Mouse (Mus musculus): ENCODE results near the gene Gm20388.
"Not testable (repeated sequence)": the region's sequence is repeated elsewhere in the genome, so short reads cannot be mapped to it uniquely, and the experiment has no call there.

Gm20388 gene

GRCm38 (mm10) chr8:123233760-123234159 is 3323.1 kb downstream of the Gm20388 start:
- DNase-seq (ENCODE audit: low spot score), result no peak

DNA sequence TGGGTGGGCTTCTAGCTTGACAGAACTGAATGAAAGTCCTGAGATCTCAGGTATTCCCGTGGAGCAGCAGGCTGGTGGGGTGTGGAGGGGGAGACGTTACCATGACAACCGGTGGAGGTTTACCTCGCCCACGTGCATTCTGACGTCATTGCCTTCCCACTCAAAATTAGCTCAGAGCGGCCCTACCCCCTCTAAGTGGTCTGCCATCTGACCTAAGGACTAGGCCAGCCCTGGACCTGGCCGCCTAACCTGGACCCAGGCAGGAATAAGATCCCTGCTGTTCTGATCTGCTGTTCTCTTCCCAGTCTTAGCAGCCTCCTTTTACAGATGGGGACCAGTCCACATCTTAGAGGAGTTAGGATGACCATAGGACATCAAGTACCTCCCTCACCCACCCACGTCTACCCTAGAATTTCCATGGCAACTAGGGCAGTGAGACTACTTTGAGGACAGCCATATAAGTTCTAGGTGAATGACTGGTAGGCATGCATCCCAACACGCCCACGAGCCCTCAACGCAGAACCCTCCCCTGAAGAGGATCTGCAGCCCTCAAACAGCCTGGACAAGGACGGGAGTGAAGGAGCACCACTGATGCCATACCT is 3324.4 kb downstream of the Gm20388 start:
- DNase-seq (ENCODE audit: low spot score), result no peak

DNA sequence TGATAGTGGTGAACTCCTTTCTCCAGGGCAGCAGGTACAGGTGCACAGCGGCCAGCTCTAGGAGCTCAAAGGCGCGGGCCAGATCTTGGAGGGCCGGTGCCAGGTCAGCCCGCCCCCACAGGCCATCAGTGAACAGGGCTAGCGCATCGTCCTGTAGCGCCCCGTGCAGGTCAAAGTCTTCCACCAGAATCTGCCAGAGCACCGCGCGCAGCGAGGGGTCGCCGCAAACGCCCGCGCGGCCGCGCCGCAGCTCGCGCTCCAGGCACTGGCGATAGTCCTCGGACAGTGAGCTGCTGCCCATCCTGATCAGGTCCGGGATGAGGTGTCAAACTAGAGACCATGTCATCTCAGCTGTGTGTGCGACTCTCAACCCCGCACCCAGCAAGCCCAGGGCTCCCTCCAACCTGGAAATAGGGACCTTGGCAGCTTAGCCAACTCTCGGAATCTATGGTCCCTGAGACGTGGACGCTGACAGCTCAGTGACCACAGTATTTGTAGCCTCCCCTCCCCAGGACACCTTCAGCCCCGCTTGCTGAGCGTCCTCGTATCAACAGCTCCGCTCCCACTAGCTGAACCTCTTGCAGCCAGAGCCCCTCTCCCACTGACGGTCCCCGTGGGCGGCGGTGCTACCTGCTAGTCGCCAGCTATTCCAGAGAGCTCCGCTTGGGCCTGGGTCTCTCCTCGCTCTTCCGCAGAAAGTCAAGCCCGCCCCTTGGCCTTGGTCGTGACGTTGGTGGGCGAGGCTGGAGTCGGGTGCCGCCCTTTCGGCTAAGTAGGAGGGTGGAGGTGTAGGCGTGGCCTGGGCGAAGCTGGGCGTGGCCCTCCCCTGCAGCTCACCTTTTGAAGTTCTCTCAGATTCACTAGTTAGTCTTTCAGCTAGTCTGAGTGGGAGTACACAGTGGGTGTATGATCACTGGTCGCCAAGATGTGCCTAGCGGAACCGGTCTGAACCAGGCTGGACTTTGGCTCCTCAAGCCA is 3325.2 kb downstream of the Gm20388 start, which contains the start of gene Spata2l:
Spata2l (minus strand) TSS at position 714 of the 978 bp plus-strand sequence.
- peak; percentile 80 for DNase-seq (ENCODE audit: low spot score)

GRCm38 (mm10) chr8:123239398-123239797 is 3328.8 kb downstream of the Gm20388 start:
- no peak for DNase-seq (ENCODE audit: low spot score)

DNA sequence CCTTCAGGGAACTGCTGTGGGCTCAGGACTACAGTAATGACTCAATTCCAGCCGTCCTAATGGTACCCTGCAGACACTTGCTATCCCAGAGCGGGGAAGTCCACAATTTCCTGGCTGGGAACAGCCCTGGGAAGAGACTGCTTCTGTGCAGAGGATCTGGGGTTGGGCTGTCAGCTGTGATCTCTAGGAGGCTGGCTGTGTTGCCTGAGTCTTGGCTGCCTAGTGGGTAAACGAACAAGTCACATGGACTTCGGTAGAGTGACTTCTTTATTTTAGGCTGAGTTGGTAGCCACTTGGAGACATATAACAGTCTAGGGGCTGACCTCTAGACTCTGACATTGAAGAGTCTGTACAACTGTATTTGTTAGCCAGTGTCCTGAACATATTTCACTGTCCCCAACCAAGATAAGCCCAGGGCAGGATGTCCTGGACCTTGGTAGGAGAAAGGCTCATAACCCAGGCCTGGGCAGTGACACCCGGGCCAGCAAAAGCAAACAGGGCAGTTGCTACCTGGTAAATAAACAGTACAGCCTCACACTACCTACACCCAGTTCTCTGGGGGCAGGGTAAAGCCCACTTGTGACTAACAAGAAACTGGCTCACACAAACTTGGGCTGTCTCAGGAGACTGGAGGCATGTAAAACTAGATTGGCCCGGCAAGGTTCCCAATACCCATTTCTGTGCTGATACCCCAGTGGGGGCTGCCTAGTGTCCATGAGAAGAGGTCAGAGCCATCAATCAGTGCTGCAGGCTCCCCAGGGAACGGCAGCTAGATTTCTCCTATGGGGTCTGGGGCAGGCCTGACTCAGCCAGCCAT is 3331.7 kb downstream of the Gm20388 start:
- DNase-seq (ENCODE audit: low spot score), result no peak

DNA sequence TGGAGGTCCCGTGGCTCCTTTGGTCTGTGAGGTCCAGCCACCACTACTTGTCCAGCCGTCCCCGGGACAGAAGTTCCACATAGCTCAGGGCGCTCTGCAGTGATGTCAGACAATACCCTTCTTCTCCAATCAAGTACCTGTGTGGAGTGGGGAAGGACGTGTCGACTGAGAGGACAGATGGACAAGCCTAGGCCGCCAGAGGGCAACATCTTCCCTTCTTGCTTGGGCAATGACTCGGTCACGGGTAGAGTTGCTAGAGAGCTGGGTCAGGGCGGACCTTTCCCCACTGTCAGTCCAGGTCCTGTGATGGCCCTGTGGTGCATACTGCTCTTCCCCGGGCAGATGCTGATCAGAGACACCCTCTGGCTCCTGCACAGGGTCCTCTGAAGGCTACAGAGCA is 3332.4 kb downstream of the Gm20388 start:
- no peak for DNase-seq (ENCODE audit: low spot score)

DNA sequence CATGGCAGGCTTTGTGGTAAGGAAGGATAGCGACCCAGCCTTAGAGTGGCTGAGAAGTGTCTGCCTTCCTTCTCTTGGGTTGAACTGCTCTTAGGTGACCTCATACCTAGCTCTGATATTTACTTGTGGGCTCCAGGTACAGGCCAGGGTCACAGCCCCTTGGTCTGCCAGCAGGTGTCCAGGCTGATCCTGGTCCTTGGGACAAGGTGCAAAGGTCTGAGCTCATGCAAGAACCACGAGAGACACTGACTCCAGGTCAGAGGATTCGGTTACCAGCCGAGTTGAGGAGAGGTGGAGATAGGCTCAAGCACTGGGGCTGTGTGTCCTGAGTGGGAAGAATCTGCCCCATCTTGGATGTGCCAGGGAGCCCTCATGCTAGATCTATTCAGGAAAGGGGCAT is 3333.7 kb downstream of the Gm20388 start:
- DNase-seq (ENCODE audit: low spot score), result no peak

- DNase-seq (ENCODE audit: low spot score), result no peak
Observed at GRCm38 (mm10) chr8:123245543-123245942, 3334.9 kb downstream of the Gm20388 start.

DNA sequence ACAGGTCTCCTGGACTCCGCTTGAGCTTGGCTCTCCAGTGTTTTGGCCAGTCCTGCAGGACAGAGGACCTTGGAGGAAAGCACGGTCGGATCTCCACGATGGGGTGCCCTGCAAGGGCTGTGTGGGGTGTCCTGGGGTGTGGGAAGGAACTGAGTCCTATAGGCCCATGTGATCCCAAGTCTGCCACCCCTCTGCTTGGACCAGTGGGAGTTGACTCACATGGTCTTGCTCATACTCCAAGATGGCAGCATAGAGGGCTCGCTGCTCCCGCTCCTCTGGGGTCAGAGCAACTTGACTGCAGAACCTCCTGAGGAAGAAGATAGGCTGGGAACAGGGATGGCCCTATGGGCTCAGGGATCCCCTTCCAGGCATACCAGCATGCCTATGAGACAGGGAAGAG is 3337.1 kb downstream of the Gm20388 start:
- DNase-seq (ENCODE audit: low spot score), result no peak

DNA sequence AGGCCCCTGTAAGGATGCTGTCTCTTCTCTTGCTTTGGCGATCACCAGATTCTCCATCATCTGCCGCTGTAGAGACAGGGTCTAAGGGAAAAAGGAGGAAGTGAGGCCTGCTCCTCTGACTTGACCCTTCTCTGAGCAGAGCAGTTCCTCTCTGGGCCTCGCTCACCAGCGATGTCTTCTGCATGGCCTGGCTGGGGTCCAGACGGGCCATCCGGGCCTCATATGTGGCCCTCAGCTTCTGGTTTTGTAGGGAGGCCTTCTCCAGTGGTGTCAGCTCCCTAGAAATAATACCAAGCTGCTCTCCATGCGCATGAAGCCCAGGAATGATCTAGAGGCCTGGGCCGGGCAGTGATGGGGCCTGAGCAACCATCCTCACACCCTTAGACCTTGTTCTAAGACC is 3338.0 kb downstream of the Gm20388 start:
- DNase-seq (ENCODE audit: low spot score), result no peak

- DNase-seq (ENCODE audit: low spot score), result no peak
Observed at GRCm38 (mm10) chr8:123250940-123251339, 3340.3 kb downstream of the Gm20388 start.

DNA sequence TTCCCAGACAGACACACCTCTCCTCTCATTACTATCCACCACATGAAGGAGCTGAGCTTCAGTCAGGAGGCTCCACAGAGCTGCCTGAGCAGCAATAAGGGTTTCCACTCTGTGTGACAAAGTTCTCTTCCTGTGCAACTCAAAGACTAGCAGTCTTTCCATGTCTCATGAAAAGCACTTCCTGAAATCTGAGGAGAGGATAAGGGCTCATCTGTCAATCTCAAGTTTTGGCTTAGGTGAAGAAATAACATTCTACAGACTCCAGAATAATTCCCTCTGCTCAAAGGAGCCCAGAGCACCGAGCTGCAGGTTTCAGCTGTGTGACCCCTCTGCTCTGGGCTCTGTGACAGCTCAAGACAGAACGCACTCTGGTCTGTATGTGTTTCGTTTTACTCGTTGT is 3342.3 kb downstream of the Gm20388 start:
- DNase-seq (ENCODE audit: low spot score), result no peak

DNA sequence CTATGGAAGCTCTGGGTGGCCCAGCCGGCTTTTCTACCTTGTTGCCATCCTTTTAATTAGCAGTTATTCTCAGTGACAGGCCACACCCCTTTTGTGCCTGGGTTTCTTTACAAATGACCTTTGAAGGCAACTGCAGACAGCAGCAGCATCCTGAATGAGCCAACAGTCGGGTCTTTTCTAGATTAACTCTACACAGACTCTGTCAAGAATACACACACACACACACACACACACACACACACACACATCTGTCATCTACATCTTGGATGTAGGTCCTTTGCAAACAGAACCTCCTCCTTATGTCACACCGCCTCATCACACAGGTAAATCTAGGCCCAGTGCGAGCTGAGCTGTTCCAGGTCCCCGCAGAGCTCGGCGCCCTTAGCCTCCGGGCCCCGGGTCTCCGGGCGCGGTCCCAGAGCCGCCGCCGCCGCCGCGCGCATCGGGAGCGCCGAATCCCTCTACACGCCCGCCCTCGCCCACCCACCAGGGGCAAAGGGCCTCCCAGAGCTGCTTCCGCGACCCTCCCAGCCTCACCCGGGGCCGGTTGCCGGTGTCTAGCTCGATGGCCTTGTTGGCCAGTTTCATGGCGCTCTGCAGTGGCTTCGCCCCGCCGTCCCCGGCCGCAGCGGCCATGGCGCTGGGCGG is 3342.9 kb downstream of the Gm20388 start:
- peak; percentile 81 for DNase-seq (ENCODE audit: low spot score)

- DNase-seq (ENCODE audit: low spot score), result peak; percentile 95
Observed at GRCm38 (mm10) chr8:123254099-123254885, 3343.7 kb downstream of the Gm20388 start, which contains the start of the genes Zfp276 and Vps9d1. Gene Zfp276 (plus strand): TSS chr8:123254195. Gene Vps9d1 (minus strand): TSS chr8:123254348.

DNA sequence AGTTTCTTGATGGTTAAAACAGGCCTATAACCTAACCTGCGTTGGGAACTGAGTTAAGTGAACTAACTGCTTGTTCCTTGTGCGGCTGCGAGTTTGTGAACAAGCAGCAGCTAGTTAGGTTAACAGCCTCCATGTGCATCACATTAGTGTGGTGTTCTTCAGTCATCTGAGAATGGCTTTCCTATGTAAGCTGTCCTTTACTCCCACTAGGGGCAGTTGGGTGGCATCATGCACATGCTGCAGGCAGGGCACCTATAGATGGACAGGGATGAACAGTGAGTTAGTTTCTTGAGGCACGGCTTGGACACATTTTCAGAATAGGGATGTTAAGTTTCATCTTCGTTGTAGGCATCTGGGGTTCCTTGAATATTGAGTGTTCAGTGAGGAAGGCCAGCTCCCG is 3344.5 kb downstream of the Gm20388 start:
- peak; percentile 74 for DNase-seq (ENCODE audit: low spot score)

DNA sequence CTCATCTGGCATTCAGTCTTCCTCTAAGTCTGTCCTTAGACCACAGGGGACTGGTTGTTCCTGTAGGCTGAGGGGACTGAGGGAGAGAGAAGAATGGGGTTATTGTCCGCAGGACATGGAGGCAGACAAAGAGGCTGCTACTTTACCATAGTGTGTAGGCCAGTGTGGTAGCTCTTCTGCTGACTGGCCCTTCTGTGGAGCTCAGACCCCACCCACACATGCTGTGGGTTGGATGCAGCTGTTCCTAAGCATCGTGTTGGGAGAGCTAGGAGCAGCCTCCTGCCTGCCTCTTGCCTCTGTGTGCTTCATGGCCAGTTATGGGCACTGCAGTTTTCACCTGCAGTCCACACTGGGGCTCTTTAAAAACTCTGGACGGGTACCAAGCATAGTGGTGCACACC is 3346.5 kb downstream of the Gm20388 start:
- DNase-seq (ENCODE audit: low spot score), result no peak

GRCm38 (mm10) chr8:123257593-123257992 is 3347.0 kb downstream of the Gm20388 start:
- DNase-seq (ENCODE audit: low spot score), result not testable (repeated sequence)

DNA sequence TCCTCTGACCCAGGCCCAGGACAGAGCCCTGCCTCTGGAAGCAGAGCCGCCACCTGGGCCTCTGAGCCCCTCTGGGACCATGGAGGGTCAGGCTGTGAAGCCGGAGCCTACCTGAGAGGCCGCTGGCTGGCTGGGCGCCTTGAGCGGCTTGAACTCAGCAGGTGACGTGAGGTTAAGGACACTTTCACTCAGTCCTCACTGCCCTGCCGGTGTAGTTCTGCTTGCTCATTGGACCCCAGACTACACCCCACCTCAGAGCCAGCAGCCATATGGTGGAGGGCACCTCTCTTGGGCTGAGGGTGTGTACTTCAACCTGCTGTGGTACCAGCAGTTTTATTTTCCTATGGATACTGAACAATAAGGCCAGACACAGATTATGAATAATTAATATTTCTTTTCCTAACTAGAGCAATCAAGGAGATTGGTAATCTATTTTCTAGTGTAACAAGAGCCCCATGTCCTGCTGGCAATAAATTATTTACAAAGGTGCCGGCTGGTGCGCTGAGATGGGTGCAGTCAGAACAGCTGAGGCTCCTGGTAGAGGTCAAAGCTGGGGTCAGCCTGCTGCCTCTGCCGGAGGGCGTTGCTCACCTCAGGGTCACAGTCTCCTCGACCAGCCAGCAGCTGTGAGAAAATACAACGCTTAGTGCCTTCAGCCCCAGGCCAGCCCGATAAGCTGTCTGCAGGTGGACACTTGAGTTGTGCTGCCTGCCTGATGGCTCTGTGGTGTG is 3357.4 kb downstream of the Gm20388 start:
- DNase-seq (ENCODE audit: low spot score), result no peak

GRCm38 (mm10) chr8:123271147-123271546 is 3360.5 kb downstream of the Gm20388 start:
- DNase-seq (ENCODE audit: low spot score), result no peak

GRCm38 (mm10) chr8:123271901-123272300 is 3361.3 kb downstream of the Gm20388 start:
- no peak for DNase-seq (ENCODE audit: low spot score)

Measured in MN1 (cell line).